Mouse (Mus musculus) mesoderm, embryonic 11.5 days (tissue): ENCODE results near the gene Sptbn4.
A peak's percentile ranks its signal among the peaks of the same experiment; 100 is the strongest.

ENCODE experiments used
- DNase-seq: peaks from one replicate; pipeline ENCODE4 v3.0.0-alpha.2; 2012; ENCODE audit warnings: low read depth, low spot score

The Sptbn4 gene

GRCm38 (mm10) chr7:27326101-27326880 lies 121.2 kb downstream of the Sptbn4 start:
- no peak for DNase-seq

- DNase-seq = peak; percentile 57
These were observed 121.8 kb downstream of the Sptbn4 start for GRCm38 (mm10) chr7:27325697-27326096.

GRCm38 (mm10) chr7:27324928-27325327 lies 122.6 kb downstream of the Sptbn4 start:
- DNase-seq = no peak

- DNase-seq = no peak
These were observed 123.3 kb downstream of the Sptbn4 start for GRCm38 (mm10) chr7:27324161-27324560.

GRCm38 (mm10) chr7:27323001-27323400 lies 124.5 kb downstream of the Sptbn4 start:
- no peak for DNase-seq

GRCm38 (mm10) chr7:27322291-27322690 lies 125.2 kb downstream of the Sptbn4 start:
- no peak for DNase-seq

- DNase-seq = no peak
These were observed 128.1 kb downstream of the Sptbn4 start for GRCm38 (mm10) chr7:27319411-27319810.

- DNase-seq = no peak
These were observed 131.5 kb downstream of the Sptbn4 start for GRCm38 (mm10) chr7:27315958-27316357.

GRCm38 (mm10) chr7:27314393-27314792 lies 133.1 kb downstream of the Sptbn4 start:
- DNase-seq = no peak

GRCm38 (mm10) chr7:27311651-27312284 lies 135.7 kb downstream of the Sptbn4 start:
- no peak for DNase-seq

GRCm38 (mm10) chr7:27310996-27311535 lies 136.4 kb downstream of the Sptbn4 start:
- no peak for DNase-seq

GRCm38 (mm10) chr7:27310306-27310705 lies 137.2 kb downstream of the Sptbn4 start:
- DNase-seq = no peak

GRCm38 (mm10) chr7:27309832-27310231 lies 137.7 kb downstream of the Sptbn4 start:
- no peak for DNase-seq

- no peak for DNase-seq
These were observed 138.5 kb downstream of the Sptbn4 start for GRCm38 (mm10) chr7:27308821-27309549.

- DNase-seq = no peak
These were observed 139.9 kb downstream of the Sptbn4 start for GRCm38 (mm10) chr7:27307551-27307950.
